Comparison of ENCODE assay signal across 26 mouse cellular contexts in genomic region chr9:57271081-57271480, GRCm38 (mm10). TPM values are rescaled to one million over a fixed set of nuclear protein-coding genes. Genes with fewer than 3 reads are reported as not detected.
DNase-seq lines count a peak whose midpoint lies in the region; ATAC-seq and TF ChIP-seq lines count a peak whose summit lies in the region.
"Had no signal": no experiment of that assay in that cellular context is flagged by ENCODE, and none has a peak within 500 bp of the region (broad histone marks: within the 10 kb centered on the region; RNA-seq: fewer than 3 reads in every experiment).

No protein-coding gene starts in this region.

- no peak overlapping the region for H3K4me2 ChIP-seq in CH12.LX (ENCODE audit: insufficient read depth, low read depth, poor library complexity, severe bottlenecking)
- H3K4me2 ChIP-seq: embryonic facial prominence, embryonic 12.5 days; forebrain, embryonic 12.5 days; heart, embryonic 11.5 days; heart, embryonic 15.5 days; hindbrain, embryonic 13.5 days had no signal

- H3K79me2 ChIP-seq in CH12.LX (replicated peaks; ENCODE audit: control insufficient read depth, extremely low read depth, insufficient read depth, poor library complexity, severe bottlenecking) = no peaks in the 10 kb centered on the region

- H3K4me3 ChIP-seq in CH12.LX (replicated peaks in 1 of 3; ENCODE audit: low read depth in 2 of 3, low read length in 2 of 3, poor library complexity in 1 of 3) = no peak overlapping the region
- H3K4me3 ChIP-seq: embryonic facial prominence, embryonic 12.5 days; forebrain, embryonic 12.5 days; heart, adult 2 months; heart, embryonic 15.5 days; hindbrain, embryonic 13.5 days had no signal

- TF ChIP-seq EP300 in CH12.LX (IDR thresholded peaks at IDR 0.05; ENCODE audit: low read length) = no peak

- no peaks in the 10 kb centered on the region for H3K27me3 ChIP-seq in CH12.LX (replicated peaks)
- H3K27me3 ChIP-seq: embryonic facial prominence, embryonic 12.5 days had no signal

- no peak overlapping the region for H3K9ac ChIP-seq in CH12.LX (ENCODE audit: insufficient read depth, low read depth)
- H3K9ac ChIP-seq: embryonic facial prominence, embryonic 12.5 days; forebrain, embryonic 12.5 days; heart, embryonic 15.5 days; hindbrain, embryonic 13.5 days had no signal

- dilution Hi-C loops in CH12.LX (cut with MboI; ENCODE audit: extremely low pct_ligation_motif_present, extremely low pct_unique_long_range_greater_than_20kb, low sequenced_read_pairs) = no loop called here

- ATAC-seq in frontal cortex, adult (ENCODE audit: low TSS enrichment) = 0 out of 2 replicates have a peak, but pooled peaks have one; percentile 44
- ATAC-seq: hindbrain, postnatal 0 days had no signal

- H3K9me3 ChIP-seq in CH12.LX (replicated peaks; ENCODE audit: low read length) = no peaks in the 10 kb centered on the region
- H3K9me3 ChIP-seq: embryonic facial prominence, embryonic 12.5 days; forebrain, embryonic 12.5 days; G1E; heart, embryonic 15.5 days; hindbrain, embryonic 13.5 days had no signal

- no peak for TF ChIP-seq POLR2A in CH12.LX (IDR thresholded peaks at IDR 0.05; ENCODE audit: low read depth, low read length)

- DNase-seq in cerebellum, postnatal 36 days = peak; percentile 18 to 24
- no peak for DNase-seq in cerebellum, adult 18-20 months
- no peak for DNase-seq in frontal cortex, postnatal 36 days (ENCODE audit: low spot score in 2 of 2)
- DNase-seq in CH12.LX (ENCODE audit: extremely low read depth) (no peak), adipocyte (ENCODE audit: low spot score) (peak; percentile 55)
- DNase-seq in adrenal gland, adult 8-10 months = no peak
- DNase-seq: cerebellum, adult 9-11 months; gastrocnemius, postnatal 14 days; heart, adult 2 months; heart, postnatal 14 days; kidney, adult 18-20 months had no signal

- TF ChIP-seq RAD21 in CH12.LX (IDR thresholded peaks at IDR 0.05; ENCODE audit: low read depth, low read length) = no peak

- TF ChIP-seq CTCF in CH12.LX (conservative IDR thresholded peaks at IDR 0.05 in 1 of 2, IDR thresholded peaks at IDR 0.05 in 1 of 2; ENCODE audit: low read depth in 2 of 2, low read length in 2 of 2) = no peak

- no peaks in the 10 kb centered on the region for H3K36me3 ChIP-seq in CH12.LX (replicated peaks in 1 of 2; ENCODE audit: control insufficient read depth in 1 of 2, insufficient read depth in 1 of 2, low read length in 1 of 2)
- H3K36me3 ChIP-seq: embryonic facial prominence, embryonic 12.5 days; forebrain, embryonic 12.5 days; G1E; heart, embryonic 15.5 days; hindbrain, embryonic 13.5 days had no signal

- H3K4me1 ChIP-seq in CH12.LX (ENCODE audit: control insufficient read depth in 1 of 2, insufficient read depth in 2 of 2) = peaks cover 44 to 89% of the 10 kb centered on the region in 2 experiments

- H3K27ac ChIP-seq in CH12.LX (ENCODE audit: insufficient read depth, low read depth) = peak overlapping the region; percentile 95
- H3K27ac ChIP-seq: embryonic facial prominence, embryonic 12.5 days; forebrain, embryonic 12.5 days; heart, adult 2 months; heart, embryonic 15.5 days; hindbrain, embryonic 13.5 days; hindbrain, postnatal 0 days had no signal

- in situ Hi-C loops in CH12.LX (cut with MboI; ENCODE audit: low pct_ligation_motif_present, low pct_unique_long_range_greater_than_20kb, low sequenced_read_pairs) = no loop called here

TF ChIP-seq in CH12.LX, 34 proteins besides CTCF, POLR2A, EP300 and RAD21:
- TF ChIP-seq ZMIZ1 (IDR thresholded peaks at IDR 0.05; ENCODE audit: low read depth, low read length) = no peak
- TF ChIP-seq JUND (conservative IDR thresholded peaks at IDR 0.05; ENCODE audit: low read depth, low read length) = no peak

RNA-seq across cellular contexts. Expression of gene 1700017B05Rik, which starts 8.7 kb away (rescaled TPM):
- 38.6 and 49.4 TPM in 2 replicates for total RNA-seq in CH12.LX (2012; rRNA removed)
- 23.4 and 26.4 TPM in 2 replicates for total RNA-seq in CH12.LX (2014; rRNA removed)
- 51.2 and 56.0 TPM in 2 replicates for polyA plus RNA-seq in CH12.LX (2012; ENCODE audit: insufficient read length, low read depth)
- 10 to 100 TPM; 41.3 to 76.8 (median 50.9) TPM for total RNA-seq in adrenal gland, adult 8-10 months (2022)

RNA-seq across cellular contexts. Expression of gene Trcg1, which starts 34.7 kb away (rescaled TPM):
- total RNA-seq in CH12.LX (2012; rRNA removed) = not detected in 2 replicates
- total RNA-seq in CH12.LX (2014; rRNA removed) = not detected in 2 replicates
- not detected in 2 replicates for polyA plus RNA-seq in CH12.LX (2012; ENCODE audit: insufficient read length, low read depth)
- total RNA-seq in adrenal gland, adult 8-10 months (2022) = not detected
- total RNA-seq: adrenal gland, postnatal 14 days; gastrocnemius, adult 18-20 months; gastrocnemius, postnatal 14 days; heart, adult 2 months; heart, postnatal 14 days; hematopoietic stem cell, adult 5-6 weeks; hindbrain, postnatal 0 days had no signal
- polyA plus RNA-seq: embryonic facial prominence, embryonic 12.5 days; forebrain, embryonic 12.5 days; frontal cortex, adult 2 months; G1E; gonadal fat pad, adult 2 months; heart, adult 2 months; heart, embryonic 11.5 days; heart, embryonic 15.5 days; hindbrain, embryonic 13.5 days; hindbrain, postnatal 0 days; intestine, embryonic 14.5 days; kidney, embryonic 14.5 days had no signal

Comparison
In these comparisons a context has a peak if more than half of its experiments do, and no peak if none do; other contexts are left out.
1. DNase-seq: peak in cerebellum, postnatal 36 days (2 of 2) and adipocyte (single experiment); none in cerebellum, adult 18-20 months (0 of 2), frontal cortex, postnatal 36 days (0 of 2), CH12.LX (single experiment) and adrenal gland, adult 8-10 months (single experiment).